Mouse (Mus musculus): ENCODE measurements around the gene Sipa1l3. TPM values are rescaled to one million over a fixed set of nuclear protein-coding genes. Genes with fewer than 3 reads are reported as not detected.

Gene Sipa1l3
- total RNA-seq, 2 experiments from 2014 or later = 17.8 to 20.2 TPM

DNA sequence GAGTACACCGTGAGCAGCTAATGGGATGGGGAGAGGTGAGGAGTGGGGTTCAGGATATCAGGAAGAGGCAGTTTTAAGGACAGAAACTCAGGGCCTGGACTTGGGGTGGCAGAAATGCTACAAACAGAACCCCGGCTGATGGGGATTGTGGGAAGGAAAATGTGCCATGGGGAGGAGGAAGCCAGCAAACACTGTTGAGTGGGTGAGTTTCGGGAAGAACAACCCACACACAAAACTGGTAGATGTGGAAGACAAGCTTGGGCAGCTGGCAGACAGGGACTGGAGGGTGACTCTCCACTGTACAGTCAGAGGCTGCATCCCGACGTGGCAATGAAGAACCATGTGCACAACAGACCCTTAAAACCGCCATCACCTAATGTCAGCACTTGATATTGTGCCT is 69.6 kb downstream of the Sipa1l3 start:
- intact Hi-C loops (cut with DNase I) = no loop called here
- no peak for DNase-seq

DNA sequence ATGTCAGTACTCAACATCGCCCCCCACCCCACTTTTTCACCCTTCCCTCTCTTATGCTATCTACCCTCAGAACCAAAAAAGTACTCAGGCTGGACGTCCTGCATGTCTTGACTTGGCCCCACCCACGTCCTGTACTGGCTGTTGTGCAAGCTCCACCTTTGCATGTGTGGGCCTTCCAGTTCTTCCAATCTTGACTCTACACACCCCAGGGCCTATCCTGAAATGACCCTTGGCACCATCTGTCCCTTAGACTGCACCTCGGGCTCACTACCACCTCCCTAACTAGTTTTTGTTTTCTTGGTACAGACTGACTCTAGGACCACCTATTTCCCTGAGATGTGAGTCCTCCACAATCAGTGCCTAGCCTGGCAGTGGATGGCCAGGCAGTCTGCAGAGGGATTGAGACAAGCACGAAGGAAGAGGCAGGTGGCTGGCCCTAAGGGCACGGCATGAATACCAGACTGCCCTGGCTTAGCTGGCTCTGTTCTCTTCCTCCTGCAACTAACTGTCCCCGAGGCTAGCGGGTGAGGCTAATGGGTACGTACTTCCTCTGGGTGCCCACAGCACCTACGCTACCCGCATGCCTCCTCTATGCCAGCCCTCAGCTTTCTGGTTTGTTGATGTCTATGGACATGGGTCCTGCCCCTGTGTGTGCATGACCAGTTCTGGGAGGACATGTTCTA is 71.2 kb downstream of the Sipa1l3 start:
- intact Hi-C loops (cut with DNase I) = no loop called here
- DNase-seq = no peak

DNA sequence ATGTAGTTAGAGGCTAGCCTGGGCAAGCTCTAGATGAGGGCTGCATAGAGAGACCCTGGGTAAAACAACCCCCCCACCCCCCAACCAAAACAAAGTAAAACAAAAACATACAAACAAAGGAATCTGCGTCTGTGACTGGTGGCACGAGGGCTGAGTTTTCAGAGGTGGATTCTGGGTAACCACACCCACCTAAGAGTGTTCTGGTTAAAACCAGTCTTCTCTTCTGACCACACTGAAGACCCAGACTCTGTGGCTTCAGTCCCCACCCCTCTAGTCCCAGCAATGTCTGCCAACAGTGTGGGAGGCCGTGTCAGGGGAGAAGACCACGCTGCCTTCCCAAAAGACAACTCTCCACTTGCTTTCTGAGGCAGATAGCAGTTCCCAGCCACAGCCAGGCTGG is 72.3 kb downstream of the Sipa1l3 start:
- no peak for DNase-seq
- intact Hi-C loops (cut with DNase I) = no loop called here

DNA sequence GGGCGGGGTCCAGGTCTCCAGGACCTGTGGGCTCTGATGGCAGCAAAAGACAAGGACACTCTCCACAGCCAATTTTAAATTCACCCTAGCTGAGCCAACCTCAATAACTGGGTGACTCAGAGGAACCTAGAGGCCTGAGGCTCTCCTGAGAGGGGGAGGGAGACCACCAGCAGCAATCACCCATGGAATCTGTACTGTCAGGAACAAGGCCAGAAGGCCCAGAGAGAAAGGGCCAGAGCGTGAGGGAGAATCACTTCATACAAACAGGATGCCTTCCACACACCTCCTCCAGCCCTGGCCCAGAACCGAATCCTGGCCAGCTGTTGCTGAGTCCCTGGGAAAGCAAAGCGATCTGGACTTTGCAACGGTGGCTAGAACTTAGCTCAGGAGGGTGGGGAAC is 73.9 kb downstream of the Sipa1l3 start:
- no peak for DNase-seq
- intact Hi-C loops (cut with DNase I) = no loop called here

DNA sequence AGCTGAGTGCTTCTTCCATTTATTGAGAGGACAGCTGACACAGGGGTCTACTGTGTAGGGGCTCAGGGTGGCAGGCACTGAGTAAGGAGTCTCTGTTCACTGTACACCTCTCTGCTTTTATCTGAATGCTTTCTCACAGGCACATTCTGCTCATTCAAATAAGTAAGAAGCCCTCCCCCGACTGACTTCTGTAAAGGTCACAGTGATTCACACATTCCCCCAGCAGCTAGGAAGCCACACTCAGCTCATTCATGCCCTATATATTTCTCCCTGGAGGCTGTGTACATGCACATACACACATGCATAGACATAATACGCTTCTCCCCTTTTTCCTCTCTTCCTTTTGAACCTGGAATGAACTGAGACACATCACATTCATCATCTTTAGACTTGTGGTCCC is 74.4 kb downstream of the Sipa1l3 start:
- DNase-seq = no peak
- intact Hi-C loops (cut with DNase I) = no loop called here

DNA sequence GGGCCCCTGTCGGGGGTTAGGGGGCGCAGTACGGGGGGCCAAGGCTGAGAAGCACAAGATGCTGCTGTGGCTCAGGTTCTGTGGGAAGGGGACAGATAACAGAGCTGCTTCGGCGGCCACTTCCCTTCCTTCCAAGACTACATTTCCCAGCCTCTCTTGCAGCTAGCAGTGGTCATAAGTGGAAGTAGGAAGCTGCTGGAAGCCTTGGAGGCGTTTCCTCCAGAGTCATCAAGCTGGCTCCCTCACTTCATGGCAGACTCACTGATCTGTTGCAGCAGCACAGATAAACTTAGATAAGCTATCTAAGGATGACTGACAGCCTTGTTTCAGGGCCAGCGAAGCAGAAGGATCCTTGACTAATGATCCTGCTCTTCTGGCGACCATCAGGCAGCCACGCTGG is 76.6 kb downstream of the Sipa1l3 start:
- intact Hi-C loops (cut with DNase I) = no loop called here
- peak; percentile 57 to 63 for DNase-seq

DNA sequence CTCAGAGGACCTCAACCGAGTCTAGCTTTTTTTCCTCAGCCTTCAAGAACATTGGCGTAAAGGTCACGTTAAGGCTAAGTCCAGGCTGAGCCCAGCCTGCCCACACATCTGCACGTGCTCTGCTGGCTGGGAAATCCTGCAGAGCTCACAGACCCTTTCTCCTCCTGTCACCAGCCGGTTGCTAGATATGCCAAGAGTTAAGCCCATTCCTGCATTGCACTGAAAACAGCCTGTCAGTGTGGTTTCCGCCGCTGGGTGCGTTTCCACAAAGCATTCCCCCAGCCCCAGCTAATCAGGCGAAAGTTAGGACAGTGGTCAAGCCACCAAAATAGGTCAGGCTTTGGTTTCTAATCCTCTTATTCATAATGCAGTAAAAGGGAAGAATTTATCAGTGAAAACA is 77.3 kb downstream of the Sipa1l3 start:
- intact Hi-C loops (cut with DNase I) = no loop called here

DNA sequence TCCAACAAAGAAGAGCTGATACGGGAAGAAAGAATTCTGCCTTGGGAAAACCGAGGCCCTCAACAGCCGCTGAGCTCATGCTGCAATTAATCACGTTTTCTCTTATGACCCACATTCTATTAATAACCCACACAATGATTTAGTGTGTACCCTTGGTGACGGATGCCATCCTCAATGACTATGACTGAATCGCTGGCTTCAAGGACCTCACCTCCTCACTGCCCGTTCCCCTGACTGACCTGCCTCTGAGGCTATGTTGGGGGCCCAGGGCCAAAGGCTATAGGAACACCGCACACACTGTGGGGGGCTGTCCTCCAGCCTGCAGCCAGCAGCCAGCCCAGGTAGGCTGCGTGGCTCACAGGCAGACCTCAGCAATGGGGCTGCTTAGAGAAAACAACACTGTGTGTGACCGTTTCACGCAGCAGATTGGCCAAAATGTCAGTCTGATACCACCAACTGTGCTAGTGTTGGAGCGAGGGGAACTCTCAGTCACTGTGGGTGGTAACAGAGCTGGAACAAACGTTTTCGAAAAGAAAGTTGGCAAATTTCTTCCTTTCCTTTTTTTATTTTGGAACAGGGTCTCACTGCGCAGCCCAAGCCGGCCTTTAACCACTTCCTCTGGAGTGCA is 79.7 kb downstream of the Sipa1l3 start:
- intact Hi-C loops (cut with DNase I) = loop anchor here (5.0 kb wide), 1 partner anchor 84 kb away; no protein-coding TSS in a partner anchor
- peak in 1 of 2 experiments; percentile 49 for DNase-seq

More for the DNA sequence above, 77.3 kb downstream of the Sipa1l3 start:
- DNase-seq = no peak

DNA sequence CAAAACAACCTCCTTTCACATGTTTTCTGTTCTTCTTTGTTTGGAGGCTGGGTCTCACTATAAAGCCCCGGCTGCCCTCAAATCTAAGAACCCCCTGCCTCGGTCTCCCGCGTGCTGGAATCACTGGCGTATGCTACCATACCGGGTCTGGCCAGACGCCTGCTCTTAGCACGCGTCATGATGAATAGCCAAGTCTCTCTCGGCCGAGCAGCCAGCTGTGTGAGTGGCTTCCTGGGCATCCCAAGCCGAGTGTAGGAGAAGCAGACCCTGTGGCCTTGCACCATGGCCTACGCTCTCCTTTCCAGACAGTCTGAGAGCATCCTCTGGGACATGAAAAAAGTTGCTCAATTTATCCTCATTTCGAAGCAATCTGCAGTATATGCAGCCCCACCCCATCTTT is 80.2 kb downstream of the Sipa1l3 start:
- DNase-seq = no peak
- intact Hi-C loops (cut with DNase I) = loop anchor here (5.0 kb wide), 1 partner anchor 84 kb away; no protein-coding TSS in a partner anchor

DNA sequence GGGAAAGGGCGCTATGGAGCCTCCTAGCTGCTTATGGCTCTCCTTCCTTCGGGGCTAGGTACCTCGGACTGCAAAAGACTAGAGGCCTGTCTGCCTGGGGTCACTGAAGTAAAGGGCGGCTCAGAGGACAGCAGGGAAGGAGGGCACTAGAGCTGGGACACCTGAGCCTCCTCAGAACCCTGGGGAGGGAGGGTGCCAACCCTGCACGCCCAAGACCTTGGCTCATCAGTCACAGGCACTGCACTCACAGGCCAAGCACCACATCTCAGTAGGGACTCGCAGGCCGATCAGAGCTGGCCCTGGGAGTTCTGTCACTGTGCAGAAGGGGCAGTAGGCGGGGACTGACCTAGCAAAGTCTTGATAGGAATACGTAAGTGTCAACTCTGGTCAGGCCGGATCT is 81.4 kb downstream of the Sipa1l3 start:
- intact Hi-C loops (cut with DNase I) = loop anchor here (5.0 kb wide), 1 partner anchor 85 kb away; no protein-coding TSS in a partner anchor
- DNase-seq = no peak

DNA sequence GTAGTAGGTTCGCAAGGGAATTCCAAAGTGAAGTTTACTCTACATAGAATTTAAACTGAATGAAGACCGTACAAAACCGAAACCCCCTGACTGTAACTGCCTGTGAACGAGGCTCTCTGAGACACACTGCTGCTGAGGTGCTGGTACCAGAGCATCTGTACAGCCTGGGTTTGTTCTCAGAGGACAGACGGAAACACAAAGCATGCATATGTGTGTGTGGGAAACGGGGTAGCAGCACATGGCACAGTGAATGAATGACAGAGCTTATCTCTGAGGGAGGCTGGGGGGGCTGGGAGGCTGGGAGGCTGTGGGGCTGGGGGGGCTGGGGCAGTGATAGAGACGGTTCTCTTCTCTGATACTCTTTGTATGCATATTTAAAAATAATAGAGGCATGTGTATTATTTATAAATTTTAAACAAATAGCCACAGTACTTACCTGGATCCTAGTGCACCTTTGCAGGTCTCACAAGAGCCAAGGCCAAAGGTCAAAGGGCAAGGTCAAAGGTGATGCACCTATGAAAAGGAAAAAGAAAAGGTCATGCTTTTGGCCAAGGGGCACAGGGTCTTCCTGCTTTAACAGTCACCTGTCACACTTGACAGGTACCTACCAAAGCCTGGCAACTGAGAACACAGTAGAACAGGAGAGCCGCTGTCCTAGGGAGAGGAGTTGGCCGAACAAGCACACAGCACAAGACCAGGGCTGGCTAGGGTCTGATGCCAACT is 84.0 kb downstream of the Sipa1l3 start:
- no peak for DNase-seq
- intact Hi-C loops (cut with DNase I) = loop anchor here (5.0 kb wide), 2 partner anchors 88 to 627 kb away; partner anchors contain the start of gene Hnrnpl

DNA sequence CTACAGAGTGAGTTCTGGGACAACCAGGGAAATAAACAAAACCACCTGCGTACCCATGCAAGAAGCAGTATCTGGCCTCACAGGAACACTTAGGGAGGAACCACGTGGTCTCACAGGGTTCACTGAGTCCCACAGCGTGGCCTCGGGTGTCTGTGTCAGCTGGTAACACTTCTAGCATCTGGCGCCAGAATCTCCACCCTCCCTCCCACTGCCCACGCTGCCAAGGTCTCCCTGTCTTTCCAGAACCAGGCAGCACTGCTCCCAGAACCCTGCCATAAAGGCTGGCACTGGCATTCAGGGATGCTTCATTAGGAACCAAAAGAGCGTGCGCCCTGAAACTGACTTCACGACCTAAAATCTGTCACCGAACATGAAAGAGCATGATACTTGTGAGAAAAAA is 84.7 kb downstream of the Sipa1l3 start:
- no peak for DNase-seq
- intact Hi-C loops (cut with DNase I) = loop anchor here (5.0 kb wide), 1 partner anchor 626 kb away; the partner anchor contains the start of gene Hnrnpl

DNA sequence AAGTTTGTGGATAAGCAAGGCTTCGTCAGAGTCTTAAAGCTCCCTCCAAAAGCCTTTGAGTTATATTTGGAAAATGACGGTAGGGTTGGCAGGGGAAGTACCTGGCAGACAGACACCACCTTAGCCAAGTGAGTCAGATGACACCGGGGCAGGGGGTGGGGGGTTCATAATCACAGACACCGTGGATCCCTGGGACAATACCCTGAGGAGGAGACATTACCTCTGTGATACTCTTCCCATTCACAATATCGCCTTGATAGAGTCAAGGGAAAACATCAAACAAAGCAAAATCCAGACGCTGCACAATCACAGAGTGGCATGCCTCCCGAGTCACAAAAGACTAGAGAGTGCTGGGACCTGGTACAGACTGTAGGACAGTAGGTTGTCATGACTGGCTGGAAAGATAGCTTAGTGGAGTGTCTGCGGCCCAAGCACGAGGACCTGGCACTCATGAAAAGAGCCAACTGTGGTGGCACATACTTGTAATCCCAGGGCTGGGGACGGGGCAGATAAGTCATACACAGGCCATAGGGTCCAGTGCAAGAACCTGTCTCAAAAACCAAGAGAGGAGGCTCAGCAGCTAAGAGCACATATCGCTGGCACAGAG is 85.4 kb downstream of the Sipa1l3 start:
- intact Hi-C loops (cut with DNase I) = loop anchor here (5.0 kb wide), 1 partner anchor 626 kb away; the partner anchor contains the start of gene Hnrnpl
- DNase-seq = peak; percentile 72 to 74

DNA sequence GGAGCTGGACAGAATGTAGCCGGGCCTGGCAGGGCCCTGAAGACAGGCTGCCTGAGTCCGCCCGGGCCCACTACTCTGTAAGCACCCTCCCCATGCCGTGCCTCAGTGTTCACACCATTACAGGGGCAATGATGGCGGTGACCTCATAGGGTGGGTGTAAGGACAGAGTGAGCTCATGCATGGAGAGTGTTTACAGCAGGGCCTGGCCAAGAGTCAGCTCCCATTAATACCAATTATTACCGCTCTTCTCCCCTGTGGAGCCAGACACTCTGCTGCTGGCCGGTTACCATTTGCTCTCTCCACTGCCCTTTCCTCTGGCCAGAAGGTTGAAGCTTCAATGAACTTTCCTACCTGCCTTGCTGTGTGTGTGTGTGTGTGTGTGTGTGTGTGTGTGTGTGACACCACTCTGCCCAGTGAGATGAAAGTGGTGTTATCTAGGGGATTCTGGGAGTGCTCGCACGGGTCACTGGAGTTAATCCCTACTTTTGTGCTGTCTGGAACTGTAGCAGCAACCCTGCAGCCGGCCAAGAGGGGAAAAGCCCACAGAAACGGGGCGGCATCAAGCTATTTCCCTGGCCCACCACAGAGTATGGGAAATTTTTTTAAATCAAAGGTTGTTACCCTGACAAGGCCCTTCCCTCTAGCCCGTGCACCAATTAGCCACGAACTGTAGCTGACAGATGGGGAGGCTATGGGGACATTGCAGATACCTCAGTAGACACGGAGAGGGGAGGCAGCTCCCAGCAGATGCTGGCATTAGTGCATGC is 86.1 kb downstream of the Sipa1l3 start:
- intact Hi-C loops (cut with DNase I) = loop anchor here (5.0 kb wide), 1 partner anchor 625 kb away; the partner anchor contains the start of gene Hnrnpl
- peak; percentile 37 to 39 for DNase-seq

DNA sequence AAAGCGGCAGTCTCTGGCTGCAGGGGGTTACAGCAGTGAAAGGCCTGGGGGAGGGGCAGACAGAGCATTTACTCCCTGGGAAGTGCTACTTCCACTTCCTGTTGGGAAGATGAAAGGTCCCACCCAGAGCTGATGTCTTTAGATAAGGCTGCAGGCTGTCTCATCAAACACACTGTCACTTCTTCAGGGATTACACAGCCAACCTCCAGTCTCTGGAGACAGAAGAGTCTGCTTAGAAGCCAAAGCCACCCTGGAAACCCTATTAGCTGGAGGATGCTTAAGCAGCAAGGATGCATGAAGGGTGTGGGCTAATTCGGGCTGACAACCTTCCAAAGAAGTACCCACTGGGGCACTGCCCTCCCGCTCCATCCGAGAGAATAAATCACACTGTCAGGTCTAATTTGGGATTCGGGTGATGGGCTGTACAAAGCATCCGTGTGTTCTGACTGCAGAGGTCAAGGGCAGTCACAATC is 87.7 kb downstream of the Sipa1l3 start:
- DNase-seq = peak in 1 of 2 experiments; percentile 28
- intact Hi-C loops (cut with DNase I) = loop anchor here (5.0 kb wide), 1 partner anchor 623 kb away; the partner anchor contains the start of gene Hnrnpl

DNA sequence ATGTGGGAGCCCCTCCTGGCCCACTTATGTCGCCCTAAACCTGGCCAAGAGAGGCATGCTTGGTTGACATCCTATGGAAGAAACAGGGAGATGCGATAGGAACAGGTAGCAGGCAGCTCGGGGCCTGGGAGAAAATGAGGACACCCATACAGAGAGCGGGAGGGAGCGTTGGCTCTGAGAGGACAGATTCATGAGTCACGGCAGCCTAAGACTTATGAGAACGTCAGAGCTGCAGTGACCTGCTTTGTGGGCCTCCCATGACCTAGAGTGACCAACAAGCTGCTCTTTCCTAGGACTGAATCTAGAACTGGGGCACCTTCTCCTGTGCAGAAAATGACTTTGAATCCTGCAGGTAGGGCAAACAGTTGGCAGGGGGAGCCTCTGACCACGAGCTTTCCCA is 92.4 kb downstream of the Sipa1l3 start:
- DNase-seq = no peak
- intact Hi-C loops (cut with DNase I) = no loop called here

DNA sequence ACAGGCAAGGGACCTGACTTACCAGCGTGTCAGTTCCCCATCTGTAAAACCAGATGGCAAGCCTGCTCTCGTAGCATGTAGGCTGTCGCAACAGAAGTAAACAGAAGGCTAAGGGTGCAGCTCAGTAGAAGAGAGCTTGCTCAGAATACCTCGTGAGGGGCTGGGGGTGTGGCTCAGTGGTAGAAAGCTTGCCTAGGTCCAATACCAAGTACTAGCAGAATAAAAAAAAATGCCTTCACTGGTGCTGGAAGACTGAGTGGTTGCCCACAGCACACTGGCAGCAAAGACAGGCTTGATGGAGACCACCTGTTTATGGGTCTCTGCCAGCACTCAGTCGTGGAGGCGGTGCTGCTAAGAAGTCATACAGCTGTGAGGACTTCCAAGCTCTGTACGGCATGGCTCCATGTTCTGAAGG is 93.0 kb downstream of the Sipa1l3 start:
- no peak for DNase-seq

DNA sequence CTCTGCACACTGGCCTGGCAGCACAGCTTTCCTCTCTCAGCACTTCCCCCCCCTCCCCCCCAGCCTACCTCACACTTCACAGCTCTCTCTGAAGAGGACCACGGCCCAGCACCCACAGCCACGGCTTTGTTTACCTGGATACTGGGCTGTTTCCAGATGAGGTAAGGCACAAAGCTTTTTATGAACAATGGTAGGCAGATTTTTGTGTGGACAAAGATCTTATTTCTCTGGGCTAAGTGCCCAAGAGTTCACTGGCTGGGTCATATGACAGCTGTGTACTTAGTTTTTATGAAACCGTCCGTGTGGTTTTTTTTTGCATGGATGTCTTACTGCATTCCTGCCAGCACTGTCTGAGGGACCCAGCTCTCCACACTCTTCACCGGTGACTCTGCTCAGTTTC is 93.8 kb downstream of the Sipa1l3 start:
- DNase-seq = peak; percentile 49 to 64
- intact Hi-C loops (cut with DNase I) = no loop called here

More for the DNA sequence above, 93.0 kb downstream of the Sipa1l3 start:
- intact Hi-C loops (cut with DNase I) = no loop called here

DNA sequence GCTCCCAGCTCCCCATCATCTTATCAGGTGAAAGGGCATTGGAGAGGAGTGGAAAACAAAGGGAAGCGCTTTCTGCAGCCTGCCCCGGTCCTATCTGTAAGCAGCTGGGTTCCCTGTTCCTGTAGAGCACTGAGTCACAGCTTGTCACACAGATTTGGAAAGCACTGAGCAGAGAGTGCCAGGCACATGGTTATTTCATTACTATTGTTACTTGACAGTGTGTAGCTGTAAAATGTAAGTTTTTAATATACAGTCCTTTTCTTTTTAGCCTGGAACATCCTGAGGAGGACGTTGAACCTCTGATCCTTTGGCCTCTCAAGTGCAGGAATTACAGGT is 96.6 kb downstream of the Sipa1l3 start:
- no peak for DNase-seq
- intact Hi-C loops (cut with DNase I) = no loop called here
